Mouse (Mus musculus) ovary, postnatal 36 days (tissue): ENCODE data around the gene Tbc1d23.

Experiments used
- DNase-seq: peaks from one replicate; pipeline ENCODE4 v3.0.0; 2022; ENCODE audit warnings: low spot score, mixed read lengths

Gene Tbc1d23

DNA sequence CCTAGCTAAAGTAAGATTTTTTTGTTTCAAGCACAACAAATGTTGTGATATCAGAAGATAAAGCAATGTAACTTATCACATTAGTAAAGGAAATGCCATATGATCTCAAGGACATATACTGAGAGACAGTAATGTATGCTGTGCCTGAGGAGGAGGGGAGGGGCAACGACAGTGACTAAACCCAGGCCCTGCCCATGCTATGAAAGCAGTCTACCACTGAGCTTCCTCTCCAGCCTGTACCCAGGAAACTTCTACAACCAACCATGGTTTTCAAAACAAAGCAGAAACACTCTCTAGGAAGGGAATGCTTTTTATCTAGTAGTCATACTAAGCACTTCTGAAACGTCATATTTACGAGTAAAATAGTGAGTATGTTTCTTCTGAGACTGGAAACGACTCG, 68.5 kb downstream of the Tbc1d23 start:
- DNase-seq, result no peak

DNA sequence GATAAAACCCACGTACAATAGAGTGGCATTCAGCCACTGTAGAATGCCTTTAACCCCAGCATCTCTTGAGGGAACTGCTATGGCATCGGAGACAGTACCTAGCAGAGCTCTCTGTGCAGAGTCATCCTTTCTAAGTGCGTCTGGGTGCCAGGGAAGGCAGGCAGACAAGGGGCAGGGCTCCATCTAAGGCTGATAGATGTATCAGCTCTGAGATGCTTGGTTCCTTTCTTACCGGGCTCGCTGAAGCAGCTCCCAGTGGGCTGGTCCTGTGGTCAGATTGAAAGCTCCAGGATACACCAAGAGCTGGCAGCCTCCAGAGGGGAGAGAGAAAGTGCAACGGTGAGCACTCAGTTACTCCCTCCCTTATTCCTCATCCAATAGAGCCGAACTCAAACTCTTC, 71.5 kb downstream of the Tbc1d23 start:
- no peak for DNase-seq

DNA sequence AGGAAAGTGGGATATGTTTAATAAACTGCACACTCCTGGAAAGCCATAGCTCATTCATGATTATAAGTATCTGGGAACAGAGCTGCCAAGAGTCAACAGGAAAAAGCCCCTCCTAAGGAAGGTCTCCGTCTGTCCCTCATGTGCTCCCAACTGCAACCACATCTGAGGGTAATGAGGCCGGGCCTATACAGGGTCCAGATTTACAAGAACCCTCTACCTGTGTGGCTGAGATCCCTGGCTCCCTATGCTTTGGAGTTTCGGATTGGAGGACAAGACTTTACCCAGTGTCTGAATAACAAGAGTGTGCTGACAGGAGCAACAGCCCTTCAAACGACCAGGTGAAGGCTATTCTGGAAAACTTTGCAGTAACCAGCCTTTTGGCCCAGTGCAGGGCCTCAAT, 73.6 kb downstream of the Tbc1d23 start:
- no peak for DNase-seq

DNA sequence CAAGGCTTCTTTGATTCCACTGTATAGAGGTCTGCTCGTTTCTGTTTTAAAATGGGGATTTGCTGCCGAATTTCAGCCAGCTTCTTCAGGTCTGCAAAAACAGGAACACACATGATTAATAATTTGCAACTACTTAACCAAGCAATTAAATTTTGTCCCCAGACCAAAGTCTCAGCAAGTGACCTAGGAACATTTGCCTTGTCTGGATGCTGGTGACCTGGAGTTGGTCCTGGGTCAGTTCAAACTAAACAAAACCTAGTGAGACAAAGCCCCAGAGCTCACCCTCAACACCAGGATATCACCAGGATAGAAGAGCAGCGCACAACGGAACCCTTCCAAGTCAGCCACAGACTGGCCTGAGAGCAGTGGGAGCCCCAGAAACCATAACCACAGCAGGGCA, 74.2 kb downstream of the Tbc1d23 start:
- DNase-seq, result no peak

GRCm38 (mm10) chr16:57155899-57156298, 75.4 kb downstream of the Tbc1d23 start:
- DNase-seq, result no peak

- no peak for DNase-seq
These were observed 79.9 kb downstream of the Tbc1d23 start for GRCm38 (mm10) chr16:57151437-57151836.

- no peak for DNase-seq
These were observed 86.6 kb downstream of the Tbc1d23 start for GRCm38 (mm10) chr16:57144741-57145140.

- DNase-seq, result no peak
These were observed 97.7 kb downstream of the Tbc1d23 start for GRCm38 (mm10) chr16:57133611-57134010.

DNA sequence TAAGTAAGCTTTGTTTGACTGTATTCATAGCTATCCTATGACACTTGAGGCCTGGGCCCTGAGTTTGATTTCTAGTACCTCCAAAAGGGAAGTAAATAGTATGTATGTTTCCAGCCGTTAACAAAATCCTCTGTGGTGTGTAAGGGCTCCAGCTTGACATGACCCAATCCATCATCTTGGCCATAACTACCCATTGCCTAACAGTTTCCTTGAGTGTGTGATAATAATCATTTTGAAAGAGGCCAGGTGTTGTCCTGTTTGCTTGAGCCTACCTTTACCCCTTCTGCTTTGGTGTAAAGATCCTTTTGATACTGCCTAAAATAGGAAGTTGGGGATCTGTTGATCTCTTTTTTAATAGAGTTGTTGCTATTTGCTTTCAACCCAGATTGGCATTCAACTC, 99.0 kb downstream of the Tbc1d23 start:
- no peak for DNase-seq

DNA sequence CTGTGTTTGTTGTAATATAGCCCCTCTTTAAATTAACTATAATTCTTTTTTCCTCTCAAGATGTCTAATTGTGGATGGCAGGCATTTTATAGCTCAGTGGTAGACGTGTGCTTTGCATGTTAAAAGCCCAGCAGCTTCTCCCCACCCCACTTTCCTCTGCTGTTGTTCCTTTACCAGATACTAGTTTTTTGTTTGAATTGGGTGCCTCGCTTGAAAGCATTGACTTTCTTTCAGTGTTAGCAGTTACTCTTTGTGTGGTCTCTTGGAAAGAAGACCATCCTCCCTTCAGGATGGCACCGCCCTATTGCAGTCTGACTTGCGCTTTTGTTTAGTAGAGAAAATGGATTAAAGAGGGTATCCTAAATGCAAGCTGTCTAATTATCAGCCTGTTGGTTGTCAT, 99.8 kb downstream of the Tbc1d23 start:
- DNase-seq, result no peak

GRCm38 (mm10) chr16:57130752-57131400, 100.4 kb downstream of the Tbc1d23 start:
- DNase-seq, result no peak

DNA sequence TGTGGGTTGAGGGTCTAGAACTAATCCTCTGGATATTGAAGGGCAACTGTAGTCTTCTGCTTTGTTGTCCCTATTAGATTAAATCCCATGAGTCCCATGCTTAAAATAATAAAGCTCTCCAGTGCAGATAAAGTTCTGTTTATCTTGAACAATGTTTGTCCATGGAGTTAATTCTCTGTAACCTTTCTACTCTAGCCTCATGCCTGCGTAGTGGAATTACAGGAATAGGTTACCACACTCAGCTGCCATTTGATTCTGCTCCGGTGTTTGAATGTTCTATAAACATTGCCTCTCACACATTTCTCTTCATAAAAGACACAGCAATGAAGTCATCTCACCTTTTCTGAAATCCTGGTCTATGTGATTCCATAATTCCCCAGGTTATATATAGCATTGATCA, 103.5 kb downstream of the Tbc1d23 start:
- DNase-seq, result no peak

- DNase-seq, result no peak
These were observed 105.0 kb downstream of the Tbc1d23 start for GRCm38 (mm10) chr16:57126268-57126667.

DNA sequence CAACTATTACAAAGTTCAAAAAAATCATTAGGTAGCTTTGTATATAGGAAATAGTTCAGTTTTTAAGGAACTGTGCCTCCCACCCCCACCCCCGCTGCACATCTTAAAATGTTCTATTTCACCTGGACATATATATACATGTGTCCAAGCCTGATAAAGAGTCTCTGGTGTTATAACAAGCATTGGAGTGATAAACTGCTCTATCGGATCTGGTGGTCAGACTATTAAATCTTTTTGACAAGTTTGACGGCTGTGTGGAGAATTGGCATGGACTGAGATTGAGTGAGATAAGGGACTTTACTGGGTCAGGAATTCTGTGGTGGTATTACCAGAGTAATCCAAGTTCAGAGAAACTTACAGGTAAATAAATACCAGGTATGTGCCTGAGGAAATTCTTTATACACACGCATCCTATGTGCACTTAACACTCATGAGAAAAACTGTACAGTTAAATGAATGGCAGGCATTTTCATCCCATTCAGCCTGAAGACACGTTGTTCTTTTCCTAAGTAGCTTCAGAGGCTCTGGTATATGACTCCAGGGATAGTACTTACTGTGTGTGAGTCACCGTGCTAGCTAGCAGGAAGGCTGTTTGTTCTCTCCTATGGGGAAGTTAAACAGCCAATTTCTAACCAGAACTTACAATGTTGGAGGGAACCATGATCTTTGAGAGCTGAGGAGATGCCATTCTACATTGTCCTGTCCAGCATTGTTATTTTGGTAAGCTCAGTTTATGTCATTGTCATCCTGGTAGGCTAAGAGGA, 108.4 kb downstream of the Tbc1d23 start:
- DNase-seq, result no peak

DNA sequence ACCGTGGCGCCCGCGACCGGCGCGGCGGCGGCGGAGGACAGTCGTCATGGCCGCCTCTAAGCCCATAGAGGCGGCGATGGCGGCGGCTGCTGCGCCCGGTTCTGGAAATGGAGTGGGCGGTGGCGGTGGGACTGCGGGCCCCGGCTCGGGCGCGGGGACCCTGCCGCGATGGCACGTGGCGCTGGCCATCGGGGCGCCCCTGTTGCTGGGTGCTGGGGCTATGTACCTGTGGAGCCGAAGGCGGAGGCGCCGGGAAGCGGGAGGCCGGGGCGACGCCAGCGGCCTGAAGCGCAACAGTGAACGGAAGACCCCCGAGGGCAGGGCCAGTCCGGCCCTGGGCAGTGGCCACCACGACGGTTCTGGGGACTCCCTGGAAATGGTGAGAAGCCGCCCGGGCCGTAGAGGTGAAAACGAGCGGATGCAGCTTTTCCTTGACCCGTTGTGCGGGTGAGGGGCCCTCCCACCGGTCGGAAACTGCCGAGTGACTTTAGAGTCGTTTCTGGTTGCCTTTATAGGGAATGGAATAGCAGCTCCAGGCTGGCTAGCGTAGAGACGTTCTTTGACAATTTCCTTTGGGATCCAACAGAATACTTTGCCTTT, 109.4 kb downstream of the Tbc1d23 start:
- no peak for DNase-seq

- DNase-seq, result peak; percentile 89
These were observed 110.1 kb downstream of the Tbc1d23 start, which contains the start of gene Tomm70a for GRCm38 (mm10) chr16:57120913-57121815. Gene Tomm70a (plus strand): TSS chr16:57121703.
